In genomic region chr7:98656531-98657221, GRCm38 (mm10) we compare ENCODE assay signal across 7 mouse cellular contexts. TPM values are rescaled to one million over a fixed set of nuclear protein-coding genes. Genes with fewer than 3 reads are reported as not detected.
A peak's percentile ranks its signal among the peaks of the same experiment; 100 is the strongest.
DNase-seq lines count a peak whose midpoint lies in the region; ATAC-seq and TF ChIP-seq lines count a peak whose summit lies in the region.

Gene Emsy, minus strand, starts transcription at chr7:98656783.

- peak; percentile 97 for ATAC-seq in intestine, postnatal 0 days
- ATAC-seq in midbrain, embryonic 12.5 days (ENCODE audit: low FRiP score, low read depth) = peak; percentile 95

- H3K27me3 ChIP-seq in embryonic facial prominence, embryonic 10.5 days (replicated peaks; ENCODE audit: low read depth, poor library complexity, severe bottlenecking) = no peaks in the 10 kb centered on the region
- no peaks in the 10 kb centered on the region for H3K27me3 ChIP-seq in intestine, postnatal 0 days (replicated peaks; ENCODE audit: control insufficient read depth, insufficient read depth, low read length)
- H3K27me3 ChIP-seq in midbrain, embryonic 12.5 days = no peaks in the 10 kb centered on the region
- H3K27me3 ChIP-seq in small intestine, adult 2 months (ENCODE audit: control insufficient read depth, insufficient read depth, low read length) = no peaks in the 10 kb centered on the region

- H3K4me3 ChIP-seq in embryonic facial prominence, embryonic 10.5 days = peak within 1 kb of the TSS; percentile 82
- peak within 1 kb of the TSS; percentile 98 for H3K4me3 ChIP-seq in intestine, postnatal 0 days (ENCODE audit: low read depth, low read length)
- peak within 1 kb of the TSS; percentile 95 for H3K4me3 ChIP-seq in midbrain, embryonic 12.5 days
- peak within 1 kb of the TSS; percentile 97 for H3K4me3 ChIP-seq in small intestine, adult 2 months (ENCODE audit: low read depth, low read length)

- no peaks in the 10 kb centered on the region for H3K9me3 ChIP-seq in embryonic facial prominence, embryonic 10.5 days
- no peaks in the 10 kb centered on the region for H3K9me3 ChIP-seq in intestine, postnatal 0 days (ENCODE audit: control insufficient read depth)
- H3K9me3 ChIP-seq in midbrain, embryonic 12.5 days = no peaks in the 10 kb centered on the region

- H3K36me3 ChIP-seq in embryonic facial prominence, embryonic 10.5 days (replicated peaks) = peaks cover 59% of the 10 kb centered on the region
- peaks cover 16% of the 10 kb centered on the region for H3K36me3 ChIP-seq in intestine, postnatal 0 days (ENCODE audit: control insufficient read depth, insufficient read depth)
- peaks cover 25% of the 10 kb centered on the region for H3K36me3 ChIP-seq in midbrain, embryonic 12.5 days
- peaks cover 4% of the 10 kb centered on the region; the same call in 1 of the 2 replicates for H3K36me3 ChIP-seq in small intestine, adult 2 months (ENCODE audit: control insufficient read depth, insufficient read depth, low read length)

- peaks cover 29% of the 10 kb centered on the region for H3K4me1 ChIP-seq in embryonic facial prominence, embryonic 10.5 days
- no peaks in the 10 kb centered on the region for H3K4me1 ChIP-seq in intestine, postnatal 0 days (replicated peaks; ENCODE audit: control insufficient read depth, insufficient read depth, low read length)
- peaks cover 29% of the 10 kb centered on the region for H3K4me1 ChIP-seq in midbrain, embryonic 12.5 days
- peaks cover 2% of the 10 kb centered on the region; the same call in 1 of the 2 replicates for H3K4me1 ChIP-seq in small intestine, adult 2 months (ENCODE audit: control insufficient read depth, insufficient read depth, insufficient read length, low read length)

- peak; percentile 93 for DNase-seq in adrenal gland, postnatal 10 days
- peak; percentile 95 for DNase-seq in embryonic facial prominence, embryonic 10.5 days (ENCODE audit: low spot score)
- peak; percentile 95 for DNase-seq in gonadal fat pad, adult 2 months (ENCODE audit: low read depth)
- peak; percentile 95 for DNase-seq in left cerebral cortex, postnatal 4 days

- intact Hi-C loops in left cerebral cortex, postnatal 4 days (cut with DNase I) = loop anchor here (5.0 kb wide), 1 partner anchor 46 kb away; the partner anchor contains the start of gene Thap12

- H3K9ac ChIP-seq in intestine, postnatal 0 days (ENCODE audit: low read depth, low read length) = peak within 1 kb of the TSS; percentile 75
- H3K9ac ChIP-seq in midbrain, embryonic 12.5 days (replicated peaks) = peak within 1 kb of the TSS; percentile 94

- peak; percentile 79 for TF ChIP-seq POLR2A in small intestine, adult 2 months (IDR thresholded peaks at IDR 0.05; ENCODE audit: low read depth, low read length)

- H3K4me2 ChIP-seq in intestine, postnatal 0 days (replicated peaks; ENCODE audit: low read depth) = peak within 1 kb of the TSS; percentile 86
- H3K4me2 ChIP-seq in midbrain, embryonic 12.5 days (replicated peaks) = peak within 1 kb of the TSS; percentile 70

- H3K27ac ChIP-seq in embryonic facial prominence, embryonic 10.5 days (replicated peaks) = peak within 1 kb of the TSS; percentile 96
- peak within 1 kb of the TSS; percentile 90 for H3K27ac ChIP-seq in intestine, postnatal 0 days (ENCODE audit: low read depth, low read length)
- peak within 1 kb of the TSS; percentile 96 for H3K27ac ChIP-seq in midbrain, embryonic 12.5 days (replicated peaks)
- peak within 1 kb of the TSS; percentile 86 for H3K27ac ChIP-seq in small intestine, adult 2 months (ENCODE audit: insufficient read depth, low read depth, low read length)

- under 1% methylated on average over 42 of the region's 42 CpGs for WGBS in embryonic facial prominence, embryonic 10.5 days
- WGBS in intestine, postnatal 0 days = under 1% methylated on average over 42 of the region's 42 CpGs
- under 1% methylated on average over 42 of the region's 42 CpGs for WGBS in midbrain, embryonic 12.5 days
- under 1% methylated on average over 42 of the region's 42 CpGs for WGBS in small intestine, adult 2 months

- TF ChIP-seq CTCF in intestine, postnatal 0 days (IDR thresholded peaks at IDR 0.05; ENCODE audit: low read depth) = no peak
- no peak for TF ChIP-seq CTCF in small intestine, adult 2 months (IDR thresholded peaks at IDR 0.05; ENCODE audit: extremely low read depth, insufficient read length, insufficient replicate concordance, low read depth, low read length)

RNA-seq across cellular contexts. Expression of gene Emsy, which starts in this region (rescaled TPM):
- 10 to 100 TPM; 29.0 to 31.1 TPM for total RNA-seq in adrenal gland, postnatal 10 days (2021)
- 46.3 and 47.6 TPM in 2 replicates for polyA plus RNA-seq in embryonic facial prominence, embryonic 10.5 days (2016; fragmentation: Nextera tagmentation; extraction: Ambion mirVana)
- polyA plus RNA-seq in gonadal fat pad, adult 2 months (2012; rRNA removed) = 13.2 and 17.3 TPM in 2 replicates
- 5.8 and 7.0 TPM in 2 replicates for polyA plus RNA-seq in intestine, postnatal 0 days (2015; fragmentation: Nextera tagmentation; extraction: Ambion mirVana)
- total RNA-seq in left cerebral cortex, postnatal 4 days (2021) = 10 to 100 TPM; 59.8 to 63.0 TPM
- 41.5 and 49.3 TPM in 2 replicates for polyA plus RNA-seq in midbrain, embryonic 12.5 days (2016; fragmentation: Nextera tagmentation; extraction: Ambion mirVana)
- 5.8 and 15.0 TPM in 2 replicates for polyA plus RNA-seq in small intestine, adult 2 months (2012; rRNA removed)

Comparison
In these comparisons a context has a peak if more than half of its experiments do, and no peak if none do; other contexts are left out.
1. Peak in every context shown above with its lines: DNase-seq, ATAC-seq, H3K4me3 ChIP-seq and H3K27ac ChIP-seq.